Mouse (Mus musculus) neural tube, embryonic 11.5 days (tissue): Measurements from ENCODE around the gene Gm7534. TPM values are rescaled to one million over a fixed set of nuclear protein-coding genes. Genes with fewer than 3 reads are reported as not detected.
"Not testable (repeated sequence)": the region's sequence is repeated elsewhere in the genome, so short reads cannot be mapped to it uniquely, and the experiment has no call there.

Experiments
- ATAC-seq: fragments of 200-750 bp; cut with Nextera tagmentation; 2 replicates; pipeline ENCODE4 v1.8.0; 2017; ENCODE audit warnings: moderate number of reproducible peaks, mild to moderate bottlenecking, moderate TSS enrichment, moderate library complexity; ENCODE audit not compliant: insufficient read depth, low FRiP score, low TSS enrichment
- DNase-seq: peaks from one replicate; pipeline ENCODE4 v3.0.0-alpha.2; 2015; ENCODE audit warnings: low spot score
- H3K27ac ChIP-seq: fragments of 300-500 bp; sonication (generic); 2 replicates; pipeline ENCODE4 v1.5.1; 2014; ENCODE audit warnings: low read depth, mild to moderate bottlenecking, low read length
- H3K27me3 ChIP-seq: fragments of 300-500 bp; sonication (generic); 2 replicates; pipeline ENCODE4 v1.6.1; 2014; ENCODE audit warnings: mild to moderate bottlenecking, low read length, mixed read lengths; ENCODE audit not compliant: control insufficient read depth, insufficient read depth
- H3K36me3 ChIP-seq: fragments of 300-500 bp; sonication (generic); 2 replicates; pipeline ENCODE4 v1.6.1; 2014; ENCODE audit warnings: mild to moderate bottlenecking, low read length, moderate library complexity, mixed read lengths; ENCODE audit not compliant: control insufficient read depth, insufficient read depth
- H3K4me1 ChIP-seq: fragments of 300-500 bp; sonication (generic); 2 replicates; pipeline ENCODE4 v1.6.1; 2014; ENCODE audit warnings: low read length, mixed read lengths; ENCODE audit not compliant: control insufficient read depth, insufficient read depth
- H3K4me2 ChIP-seq: fragments of 300-500 bp; sonication (generic); 2 replicates; pipeline ENCODE4 v1.6.1; 2014; ENCODE audit warnings: low read depth, mild to moderate bottlenecking, moderate library complexity
- H3K4me3 ChIP-seq: fragments of 300-500 bp; sonication (generic); 2 replicates; pipeline ENCODE4 v1.5.1; 2014; ENCODE audit warnings: low read depth, low read length
- H3K9ac ChIP-seq: fragments of 300-500 bp; sonication (generic); 2 replicates; pipeline ENCODE4 v1.6.1; 2014; ENCODE audit warnings: mild to moderate bottlenecking, low read length
- H3K9me3 ChIP-seq: fragments of 300-500 bp; sonication (generic); 2 replicates; pipeline ENCODE4 v1.6.1; 2016; ENCODE audit warnings: low read length; ENCODE audit not compliant: control insufficient read depth
- WGBS: fragments of 180-500 bp; shearing (Covaris S2); extraction: QIAGEN DNeasy Blood & Tissue Kit; methylation state at CpG from one replicate; pipeline ENCODE4 v1.1.7; 2014; 5-methylcytosine and 5-hydroxymethylcytosine counted together
- polyA plus RNA-seq: library from polyadenylated mRNA; unstranded; fragments of >200 nt; fragmentation: Nextera tagmentation; extraction: Ambion mirVana; gene quantifications from 2 replicates; pipeline ENCODE4 v1.2.1, GENCODE M21; 2014

Gm7534 gene
- polyA plus RNA-seq, 1 experiment from 2014 or later = not detected

- no peaks in the 10 kb centered on the region for H3K27me3 ChIP-seq
- no peaks in the 10 kb centered on the region; the same call in 1 of the 2 replicates for H3K36me3 ChIP-seq
- H3K4me3 ChIP-seq = no peak overlapping the region
- 85% methylated on average over 1 of the region's 1 CpGs for WGBS
- DNase-seq (no peak), ATAC-seq (no peak)
- H3K4me1 ChIP-seq = 0 out of 2 replicates have a peak, but pooled peaks cover 2% of the 10 kb centered on the region
- H3K9ac ChIP-seq = no peak overlapping the region
- H3K4me2 ChIP-seq = no peak overlapping the region
- no peak overlapping the region for H3K27ac ChIP-seq
- H3K9me3 ChIP-seq = no peaks in the 10 kb centered on the region
Observed at GRCm38 (mm10) chr4:134181112-134181511, 21.7 kb downstream of the Gm7534 start.

GRCm38 (mm10) chr4:134172391-134172790, 30.4 kb downstream of the Gm7534 start:
- H3K36me3 ChIP-seq = no peaks in the 10 kb centered on the region
- DNase-seq (no peak), ATAC-seq (no peak)
- no peaks in the 10 kb centered on the region for H3K9me3 ChIP-seq
- H3K27me3 ChIP-seq = no peaks in the 10 kb centered on the region
- no peaks in the 10 kb centered on the region for H3K4me1 ChIP-seq
- no peak overlapping the region for H3K9ac ChIP-seq
- no peak overlapping the region for H3K4me3 ChIP-seq
- H3K27ac ChIP-seq = no peak overlapping the region
- WGBS = 93% methylated on average over 3 of the region's 3 CpGs
- H3K4me2 ChIP-seq = no peak overlapping the region

GRCm38 (mm10) chr4:134166906-134167305, 35.9 kb downstream of the Gm7534 start:
- no peaks in the 10 kb centered on the region for H3K27me3 ChIP-seq
- no peak for DNase-seq
- H3K4me1 ChIP-seq = no peaks in the 10 kb centered on the region
- H3K4me3 ChIP-seq = no peak overlapping the region
- no peak for ATAC-seq
- no peak overlapping the region for H3K9ac ChIP-seq
- no peak overlapping the region for H3K4me2 ChIP-seq
- 0 out of 2 replicates have a peak, but pooled peaks cover 2% of the 10 kb centered on the region for H3K36me3 ChIP-seq
- 93% methylated on average over 3 of the region's 3 CpGs for WGBS
- H3K9me3 ChIP-seq = no peaks in the 10 kb centered on the region
- no peak overlapping the region for H3K27ac ChIP-seq

GRCm38 (mm10) chr4:134165548-134166465, 37.0 kb downstream of the Gm7534 start:
- no peak for DNase-seq
- 93% methylated on average over 3 of the region's 3 CpGs for WGBS
- Histone ChIP-seq H3K4me1 (no peaks in the 10 kb centered on the region), H3K27ac (no peak overlapping the region), H3K4me2 (no peak overlapping the region), H3K36me3 (0 out of 2 replicates have a peak, but pooled peaks cover 2% of the 10 kb centered on the region), H3K9ac (no peak overlapping the region), H3K9me3 (no peaks in the 10 kb centered on the region), H3K27me3 (no peaks in the 10 kb centered on the region), H3K4me3 (no peak overlapping the region)
- no peak for ATAC-seq

- no peak overlapping the region for H3K4me3 ChIP-seq
- H3K9ac ChIP-seq = no peak overlapping the region
- DNase-seq (no peak), ATAC-seq (no peak)
- H3K36me3 ChIP-seq = 0 out of 2 replicates have a peak, but pooled peaks cover 2% of the 10 kb centered on the region
- H3K27ac ChIP-seq = no peak overlapping the region
- H3K4me2 ChIP-seq = no peak overlapping the region
- whole genome bisulfite sequencing = 89% methylated on average over 6 of the region's 6 CpGs
- no peaks in the 10 kb centered on the region for H3K9me3 ChIP-seq
- no peaks in the 10 kb centered on the region for H3K4me1 ChIP-seq
- no peaks in the 10 kb centered on the region for H3K27me3 ChIP-seq
Observed at GRCm38 (mm10) chr4:134165024-134165423, 37.8 kb downstream of the Gm7534 start.

- H3K36me3 ChIP-seq = 0 out of 2 replicates have a peak, but pooled peaks cover 2% of the 10 kb centered on the region
- H3K9ac ChIP-seq = no peak overlapping the region
- no peak overlapping the region for H3K4me2 ChIP-seq
- ATAC-seq (no peak), DNase-seq (no peak)
- 94% methylated on average over 5 of the region's 6 CpGs for WGBS
- no peak overlapping the region for H3K27ac ChIP-seq
- H3K27me3 ChIP-seq = no peaks in the 10 kb centered on the region
- H3K4me1 ChIP-seq = no peaks in the 10 kb centered on the region
- no peak overlapping the region for H3K4me3 ChIP-seq
- H3K9me3 ChIP-seq = no peaks in the 10 kb centered on the region
Observed at GRCm38 (mm10) chr4:134164591-134164990, 38.2 kb downstream of the Gm7534 start.

GRCm38 (mm10) chr4:134160071-134160470, 42.7 kb downstream of the Gm7534 start:
- ATAC-seq, H3K4me1 ChIP-seq, H3K36me3 ChIP-seq, H3K27me3 ChIP-seq, H3K27ac ChIP-seq, H3K9me3 ChIP-seq: not testable (repeated sequence)
- Histone ChIP-seq H3K4me2 (peak overlapping the region; percentile 53), H3K9ac (peak overlapping the region; percentile 24; the same call in 1 of the 2 replicates), H3K4me3 (peak overlapping the region; percentile 40)
- DNase-seq = peak; percentile 44
- WGBS = 5% methylated on average over 30 of the region's 30 CpGs

GRCm38 (mm10) chr4:134158774-134159173, 44.0 kb downstream of the Gm7534 start:
- no peaks in the 10 kb centered on the region for H3K4me1 ChIP-seq
- no peak overlapping the region for H3K4me2 ChIP-seq
- no peak overlapping the region for H3K27ac ChIP-seq
- no peaks in the 10 kb centered on the region for H3K27me3 ChIP-seq
- DNase-seq (no peak), ATAC-seq (no peak)
- H3K9ac ChIP-seq = no peak overlapping the region
- H3K36me3 ChIP-seq = peaks cover 2% of the 10 kb centered on the region; the same call in 1 of the 2 replicates
- no peaks in the 10 kb centered on the region for H3K9me3 ChIP-seq
- 90% methylated on average over 6 of the region's 6 CpGs for WGBS
- no peak overlapping the region for H3K4me3 ChIP-seq

GRCm38 (mm10) chr4:134157558-134157957, 45.2 kb downstream of the Gm7534 start:
- 85% methylated on average over 2 of the region's 2 CpGs for WGBS
- no peak for ATAC-seq

More at GRCm38 (mm10) chr4:134157558-134157957, 45.2 kb downstream of the Gm7534 start:
- Histone ChIP-seq H3K4me1 (no peaks in the 10 kb centered on the region), H3K9ac (no peak overlapping the region), H3K27me3 (no peaks in the 10 kb centered on the region), H3K4me2 (no peak overlapping the region), H3K36me3 (peaks cover 2% of the 10 kb centered on the region; the same call in 1 of the 2 replicates), H3K9me3 (no peaks in the 10 kb centered on the region), H3K4me3 (no peak overlapping the region), H3K27ac (no peak overlapping the region)
- DNase-seq = no peak
